Mouse (Mus musculus): ENCODE measurements around the gene Igdcc4. TPM values are rescaled to one million over a fixed set of nuclear protein-coding genes. Genes with fewer than 3 reads are reported as not detected.

Gene Igdcc4
- total RNA-seq, 2 experiments from 2014 or later: 26.4 to 27.3 TPM

DNA sequence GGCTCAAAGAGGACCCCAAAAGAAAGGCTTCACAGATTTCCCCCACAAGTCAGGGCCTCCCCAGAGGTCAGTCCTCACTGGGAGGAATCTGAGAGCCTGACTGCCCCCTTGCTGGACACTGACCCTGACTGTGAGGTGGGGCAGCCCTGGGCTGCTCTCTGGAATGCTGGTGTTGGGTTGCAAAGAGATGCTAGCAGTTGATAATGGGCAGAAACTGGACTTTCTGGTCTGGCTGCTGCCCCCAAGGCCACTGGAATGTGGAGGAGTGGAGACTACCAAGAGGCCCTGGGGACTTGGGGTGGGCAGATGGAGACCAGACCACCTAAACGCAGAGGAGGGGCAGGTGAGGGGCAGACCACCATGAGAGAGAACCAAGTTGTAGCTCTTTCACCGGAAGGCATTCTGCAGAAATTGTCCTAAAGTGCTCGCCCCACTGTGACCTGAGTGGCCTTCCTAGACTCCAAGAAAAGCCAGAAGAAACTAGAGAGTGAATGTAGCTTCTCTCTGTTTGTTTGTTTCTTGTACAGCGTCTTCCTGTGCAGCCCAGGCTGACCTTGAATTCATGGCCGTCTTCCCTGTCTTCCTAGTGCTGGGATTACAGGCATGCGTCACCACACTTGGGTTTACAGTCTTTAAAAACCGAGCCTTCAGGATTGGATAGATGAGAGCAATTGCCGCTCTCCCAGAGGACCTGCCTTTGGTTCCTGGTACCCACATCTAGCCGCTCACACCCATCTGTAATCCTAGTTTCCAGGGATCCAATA is 53.6 kb downstream of the Igdcc4 start:
- no peak for DNase-seq

DNA sequence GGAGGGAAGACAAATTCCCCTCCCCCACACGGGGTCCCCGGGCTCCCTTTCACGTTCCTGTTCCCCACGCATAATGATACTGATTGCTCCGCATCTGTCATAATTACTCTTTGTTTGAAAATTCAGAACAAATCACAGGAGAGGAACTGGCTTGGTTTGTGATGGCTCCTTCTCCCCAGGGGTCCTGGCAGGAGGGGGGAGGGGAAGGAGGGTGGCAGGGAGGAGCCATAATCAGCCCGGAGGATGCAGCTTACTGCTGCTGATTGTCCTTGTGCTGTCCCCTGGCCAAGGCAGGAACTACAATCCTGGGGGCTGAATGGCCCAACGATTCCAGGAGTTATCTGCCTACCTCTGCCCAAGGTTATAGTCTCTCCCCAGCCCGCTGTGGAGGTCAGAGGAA is 55.3 kb downstream of the Igdcc4 start:
- no peak for DNase-seq

DNA sequence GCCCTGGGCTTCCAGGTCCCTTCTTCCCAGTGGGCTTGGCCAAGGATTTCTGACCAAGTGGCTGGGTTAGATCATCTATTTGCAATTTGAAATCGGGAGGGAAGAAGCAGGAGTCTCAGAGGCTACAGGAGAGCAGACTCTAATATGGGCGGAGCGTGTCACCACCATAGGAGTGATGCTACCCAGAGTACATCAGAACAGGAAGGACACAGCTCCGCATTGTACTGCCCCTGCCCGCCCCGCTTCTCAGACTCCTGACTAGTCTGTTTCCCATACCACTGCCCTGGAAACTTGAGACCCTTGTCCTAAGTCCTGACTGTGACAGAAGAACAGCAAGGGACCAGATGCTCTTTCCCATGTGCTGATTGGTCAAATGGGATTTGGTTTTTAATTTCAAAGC is 56.3 kb downstream of the Igdcc4 start:
- no peak for DNase-seq

DNA sequence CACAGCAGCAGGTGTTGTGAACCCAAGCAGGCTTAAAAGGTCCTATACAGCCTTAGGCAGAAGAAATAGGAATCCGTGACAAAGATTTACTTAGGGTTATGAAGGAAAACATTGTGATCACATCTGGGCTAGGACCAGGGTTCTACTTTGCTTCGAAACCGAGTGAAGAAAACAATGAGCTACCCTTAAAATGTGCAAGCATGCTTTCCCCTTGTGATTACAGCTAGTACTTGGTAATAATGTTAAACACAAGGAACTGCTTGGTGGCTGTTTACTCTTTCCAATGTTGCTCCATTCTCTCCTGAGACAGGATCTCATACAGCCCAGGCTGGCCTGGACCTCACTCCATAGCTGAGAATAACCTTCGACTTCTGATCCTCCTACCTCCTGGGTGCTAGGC is 59.9 kb downstream of the Igdcc4 start:
- DNase-seq: no peak

DNA sequence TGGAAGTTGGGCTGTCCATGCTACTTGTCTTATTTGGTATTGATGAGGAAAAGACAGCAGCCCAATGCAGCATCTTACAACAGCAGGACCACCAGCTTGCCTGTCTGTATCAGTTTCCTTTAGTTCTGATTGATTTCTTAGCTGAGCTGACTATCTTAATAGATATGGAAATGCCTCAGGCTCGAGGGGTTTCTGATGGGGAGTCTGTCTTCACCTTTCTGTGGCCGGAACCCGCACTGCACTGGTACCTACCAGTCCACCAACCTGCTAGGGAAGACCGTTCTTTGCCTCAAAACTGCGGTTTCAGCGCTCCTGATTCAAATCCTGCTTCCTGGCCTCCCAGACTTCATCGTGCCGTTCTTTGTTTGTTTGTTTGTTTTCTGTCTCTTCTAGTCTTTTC is 60.6 kb downstream of the Igdcc4 start:
- no peak for DNase-seq

DNA sequence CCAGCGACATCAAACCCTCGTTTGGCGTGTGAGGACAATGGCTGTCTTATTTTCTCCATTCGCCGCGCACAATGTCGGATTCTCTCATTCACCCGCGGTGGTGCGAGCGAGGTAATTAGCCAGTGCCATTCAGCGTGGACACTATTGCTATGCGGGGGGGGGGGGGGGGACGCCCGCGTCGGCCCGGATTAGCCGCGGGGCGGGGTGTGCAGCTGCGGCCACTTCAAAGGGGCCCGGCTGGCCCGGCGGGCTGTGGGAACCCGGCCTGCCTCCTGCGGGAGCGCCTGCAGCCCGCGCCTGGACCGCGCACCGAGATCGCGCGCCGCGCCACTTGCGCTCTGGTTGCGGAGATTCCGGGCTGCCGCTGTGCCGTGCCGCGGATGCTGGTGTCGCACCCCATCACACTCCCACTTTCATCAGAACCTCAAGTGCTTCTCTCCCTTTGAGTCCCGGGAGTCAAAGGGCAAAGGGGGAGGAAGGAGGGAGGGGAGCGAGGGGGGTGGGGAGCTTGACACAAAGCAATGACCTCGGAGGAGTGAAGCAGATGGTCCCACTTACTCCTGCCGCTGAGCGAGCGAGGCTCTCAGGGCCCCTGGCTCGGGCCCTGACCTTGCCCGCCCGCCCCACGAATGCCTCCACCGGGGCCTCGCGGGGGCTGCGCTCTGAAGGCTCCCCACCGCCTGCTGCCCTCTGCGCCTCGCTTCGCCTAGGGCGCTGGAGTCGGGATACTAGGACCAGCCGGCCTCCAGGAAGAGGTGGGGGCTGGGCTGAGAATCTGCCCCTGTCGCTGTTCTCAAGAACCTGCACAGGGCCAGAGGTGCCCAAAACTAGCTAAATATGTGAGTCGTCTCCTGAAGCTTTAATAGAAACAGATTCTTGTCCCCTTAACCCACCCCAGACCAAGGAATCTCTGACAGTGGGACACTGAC is 61.7 kb downstream of the Igdcc4 start:
- DNase-seq: no peak

DNA sequence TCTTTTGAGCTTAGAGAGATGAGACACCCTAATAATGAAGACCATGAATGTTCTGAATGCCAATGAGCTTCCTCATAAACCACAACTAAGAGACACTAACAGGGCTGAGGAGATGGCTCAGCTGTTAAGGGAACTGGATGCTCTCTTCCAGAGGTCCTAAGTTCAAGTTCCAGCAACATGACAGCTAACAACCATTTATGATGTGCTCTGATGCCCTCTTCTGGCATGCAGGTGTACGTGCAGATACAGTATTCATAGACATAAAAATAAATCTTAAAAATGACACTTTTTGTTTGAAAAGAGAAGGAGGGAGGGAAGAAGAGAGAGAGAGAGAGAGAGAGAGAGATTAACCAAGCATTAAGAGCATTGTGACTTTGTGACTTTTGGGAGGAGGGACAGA is 63.6 kb downstream of the Igdcc4 start:
- DNase-seq: no peak

DNA sequence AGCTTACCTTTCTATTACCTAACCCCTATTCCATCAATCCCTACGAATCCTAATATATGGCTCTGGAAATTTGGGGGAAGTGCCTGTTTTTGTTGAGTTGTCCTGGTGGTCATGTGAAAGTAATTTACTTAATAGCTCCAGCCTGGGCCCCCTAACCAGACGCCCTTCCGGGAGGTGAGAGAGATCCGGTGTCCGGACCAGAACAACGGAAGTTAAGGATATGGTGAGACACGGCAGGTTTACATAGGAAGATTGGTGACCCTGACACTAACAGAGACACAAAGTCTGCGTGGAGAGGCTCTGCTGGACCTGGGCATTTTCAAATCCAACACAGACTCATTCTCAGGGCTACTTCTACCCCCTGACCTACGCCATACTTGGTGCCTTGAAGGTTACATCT is 65.1 kb downstream of the Igdcc4 start:
- DNase-seq: no peak

DNA sequence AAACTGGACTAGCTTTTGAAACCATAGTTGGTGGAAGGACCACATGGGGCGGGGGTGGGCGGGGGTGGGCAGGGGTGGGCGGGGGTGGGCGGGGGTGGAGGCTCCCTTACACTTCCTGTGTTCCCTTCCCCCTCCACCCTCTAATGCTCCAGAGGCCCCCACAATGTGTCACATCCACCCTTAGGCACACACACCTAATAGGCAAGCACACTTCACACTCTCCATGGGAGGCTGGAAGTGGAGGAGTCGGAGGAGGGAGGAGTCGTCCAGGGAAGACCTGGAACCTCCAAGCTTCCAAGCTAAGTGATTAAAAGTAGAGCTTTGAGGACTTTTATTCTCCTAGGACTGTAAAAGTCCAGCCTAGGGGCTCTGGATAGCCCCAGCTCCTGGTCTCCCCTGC is 67.2 kb downstream of the Igdcc4 start:
- no peak for DNase-seq

DNA sequence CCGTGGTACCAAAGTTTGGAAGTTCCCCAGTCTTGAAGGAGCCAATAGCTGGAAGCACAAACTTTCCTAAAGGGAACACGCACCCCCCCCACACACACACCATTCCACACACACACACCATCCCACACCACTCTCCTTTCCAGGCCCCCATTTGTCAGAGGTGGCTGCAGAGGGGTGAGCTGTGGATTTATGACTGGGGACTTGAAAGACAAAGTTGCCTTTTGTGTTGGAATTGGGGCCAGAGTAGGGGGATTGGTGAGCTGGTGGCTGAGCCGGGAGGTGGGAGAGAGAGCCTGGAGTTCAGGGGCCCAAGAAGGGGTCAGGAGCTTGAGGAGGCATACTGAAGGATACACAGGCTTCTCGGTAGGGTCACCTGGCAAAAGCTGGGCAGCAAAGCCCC is 67.7 kb downstream of the Igdcc4 start:
- DNase-seq: no peak

DNA sequence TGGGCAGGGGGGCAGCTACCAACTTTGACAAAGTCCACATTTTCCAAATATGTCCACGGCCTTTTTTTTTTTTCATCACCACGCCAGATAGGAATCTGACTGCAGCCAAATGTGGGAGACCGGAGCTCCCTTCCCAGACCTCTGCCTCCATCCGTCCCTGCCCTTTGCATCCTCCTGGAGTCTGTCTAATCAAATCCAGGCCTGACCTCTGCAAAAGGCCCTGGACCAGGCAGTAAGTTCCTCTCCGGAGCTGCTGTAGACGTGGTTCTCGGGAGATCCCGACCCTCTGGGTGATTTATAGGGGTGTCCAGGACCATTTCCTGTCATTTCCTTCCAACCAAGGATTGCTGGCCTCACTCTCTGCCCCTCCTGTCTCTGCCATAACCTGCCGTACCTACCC is 71.4 kb downstream of the Igdcc4 start:
- no peak for DNase-seq

DNA sequence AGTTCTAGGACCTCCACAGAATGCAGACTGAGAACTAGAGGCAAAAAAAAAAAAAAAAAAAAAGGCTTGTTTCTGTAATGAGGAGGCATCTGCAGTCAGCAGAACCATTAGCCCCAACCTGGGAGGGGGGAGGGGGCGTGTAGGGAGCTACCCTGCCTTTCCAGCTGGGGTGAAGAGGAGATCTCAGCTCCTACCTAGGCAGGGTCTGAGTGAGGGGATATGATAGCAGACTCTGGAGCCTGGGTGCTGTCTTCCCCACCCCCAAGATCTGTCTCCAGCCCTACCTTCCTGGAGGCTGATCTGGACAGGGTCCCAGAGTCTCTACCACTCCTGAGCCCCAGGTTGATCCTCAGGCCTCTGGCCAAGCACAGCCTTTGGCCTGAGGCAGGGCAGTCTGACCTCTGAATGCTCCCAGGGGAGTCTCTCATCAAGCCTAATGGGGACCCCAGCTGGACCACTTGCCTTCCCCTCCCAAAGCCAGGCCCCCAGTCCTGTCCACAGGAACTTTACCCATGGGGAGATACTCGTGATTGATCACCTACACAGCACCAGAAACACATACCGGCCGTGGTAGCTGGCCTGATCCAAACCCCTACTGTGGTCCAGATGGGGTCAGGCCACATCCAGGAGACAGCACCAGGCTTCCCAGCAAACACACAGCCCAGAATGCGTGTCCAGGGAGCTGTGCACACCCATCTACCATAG is 74.1 kb downstream of the Igdcc4 start:
- no peak for DNase-seq

DNA sequence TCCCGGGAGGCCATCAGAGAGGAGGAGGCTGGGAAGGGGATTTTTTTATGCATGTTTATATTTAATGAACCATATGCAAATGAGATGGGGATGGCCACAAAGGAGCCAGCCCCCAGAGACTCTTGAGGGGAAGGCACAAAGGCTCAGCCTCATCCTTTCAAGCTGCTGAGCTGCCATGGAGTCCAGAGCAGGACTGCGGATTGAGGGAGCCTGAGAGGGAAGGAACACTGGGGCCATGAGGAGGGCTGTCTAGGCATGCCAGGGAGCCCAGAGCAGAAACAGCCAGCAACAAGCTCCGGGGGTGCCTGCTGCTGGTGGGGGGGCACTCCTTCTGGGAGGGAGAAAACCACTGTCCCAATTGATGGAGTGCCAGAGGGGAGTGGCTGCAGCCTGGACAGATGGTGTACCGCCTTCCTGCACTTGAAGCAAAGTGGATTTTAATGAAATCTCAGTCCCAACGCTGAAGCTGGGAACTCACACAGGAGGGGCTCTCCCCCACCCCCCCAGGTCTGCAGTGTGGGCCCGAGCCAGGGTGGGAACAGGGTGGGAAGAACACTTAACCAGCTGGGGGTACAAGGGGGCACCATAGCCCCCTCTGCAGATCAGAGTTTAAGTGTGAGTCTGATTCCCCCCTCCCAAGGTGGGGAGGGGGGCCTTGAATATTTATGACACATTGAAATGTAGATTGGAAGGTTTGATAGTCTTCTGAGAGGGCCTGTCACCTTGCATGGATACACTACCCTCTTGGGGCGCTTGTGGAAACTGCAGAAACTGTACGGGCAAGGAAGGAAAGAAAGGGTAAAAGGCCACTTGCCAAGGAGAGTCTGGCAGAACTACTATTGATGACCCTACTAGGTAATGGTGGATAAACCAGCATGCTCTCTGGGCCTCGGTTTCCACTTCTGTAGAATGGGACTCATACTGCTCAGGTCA is 74.9 kb downstream of the Igdcc4 start:
- no peak for DNase-seq

DNA sequence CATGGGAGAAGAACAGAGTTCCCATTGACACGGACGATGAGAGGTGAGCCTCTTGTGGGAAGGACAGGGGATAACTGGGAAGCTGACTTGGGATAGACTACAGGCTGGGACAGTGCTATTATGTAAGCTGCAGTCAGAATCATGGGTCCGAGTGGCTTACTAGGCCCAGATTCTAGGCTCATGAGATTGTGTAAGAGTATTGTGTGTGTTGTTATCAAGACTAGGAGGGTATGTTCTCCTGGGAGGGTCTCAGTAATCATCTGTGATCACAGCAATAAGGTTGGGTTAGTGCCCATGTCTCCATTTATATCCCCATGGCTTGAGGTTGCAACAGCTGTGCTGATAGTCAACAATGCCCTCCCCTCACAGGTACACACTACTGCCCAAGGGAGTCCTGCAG is 76.2 kb downstream of the Igdcc4 start:
- DNase-seq: no peak

DNA sequence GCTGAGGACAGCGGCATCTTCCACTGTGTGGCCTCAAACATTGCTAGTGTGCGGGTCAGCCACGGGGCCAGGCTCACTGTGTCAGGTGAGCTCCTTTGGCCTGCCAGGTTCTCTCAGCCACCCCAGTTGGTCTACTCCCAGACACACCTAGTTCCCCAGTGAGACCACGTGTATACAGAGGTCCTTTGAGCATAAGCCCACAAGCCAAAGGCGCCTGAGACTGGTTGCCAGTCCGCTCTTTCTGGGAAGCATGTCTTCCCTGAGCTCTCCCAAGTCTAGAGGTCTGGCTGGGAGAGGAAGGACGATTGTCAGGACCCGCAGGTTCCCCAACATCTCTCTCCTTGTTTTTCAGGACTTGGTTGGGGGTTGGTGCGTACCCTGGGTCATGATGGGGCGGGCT is 76.6 kb downstream of the Igdcc4 start:
- no peak for DNase-seq

DNA sequence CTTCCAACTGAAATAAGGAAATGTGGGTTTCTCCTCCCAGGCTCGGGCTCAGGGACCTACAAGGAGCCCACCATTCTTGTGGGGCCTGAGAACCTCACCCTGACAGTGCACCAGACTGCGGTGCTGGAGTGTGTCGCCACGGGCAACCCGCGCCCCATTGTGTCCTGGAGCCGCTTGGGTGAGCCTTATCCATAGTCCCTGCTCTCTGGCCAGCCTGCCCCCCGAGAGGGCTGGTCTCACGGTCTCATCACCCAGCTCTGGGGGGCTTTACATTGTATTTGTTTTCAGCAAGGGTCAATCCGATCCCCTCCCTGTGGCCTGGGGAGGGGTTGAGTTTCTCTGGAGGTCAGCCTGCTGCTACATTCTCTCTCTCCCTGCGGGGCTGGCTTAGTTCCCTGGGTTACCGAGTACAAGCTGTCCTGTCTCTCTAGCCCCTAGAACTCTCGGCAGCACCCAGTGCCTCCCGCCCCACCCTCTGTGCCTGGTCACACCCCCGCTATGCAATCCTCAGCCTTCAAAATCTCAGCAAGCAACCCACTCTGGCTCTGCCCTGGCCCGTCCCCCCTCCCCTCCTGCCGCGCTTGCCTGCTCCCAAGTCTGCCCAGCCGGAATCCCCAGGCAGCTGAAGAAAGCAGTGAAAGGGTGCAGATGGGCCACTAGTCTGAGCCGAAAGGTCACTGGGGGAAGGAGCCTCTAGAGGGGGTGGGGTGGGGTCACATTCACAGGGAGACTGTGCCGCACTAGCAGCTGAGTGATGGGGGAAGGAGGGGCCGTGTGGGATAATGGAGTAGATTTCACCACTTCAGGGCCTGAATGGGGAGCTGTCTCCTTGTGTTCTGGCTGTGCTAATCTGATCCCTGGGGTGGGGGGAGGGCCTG is 77.3 kb downstream of the Igdcc4 start:
- peak; percentile 73 for DNase-seq

DNA sequence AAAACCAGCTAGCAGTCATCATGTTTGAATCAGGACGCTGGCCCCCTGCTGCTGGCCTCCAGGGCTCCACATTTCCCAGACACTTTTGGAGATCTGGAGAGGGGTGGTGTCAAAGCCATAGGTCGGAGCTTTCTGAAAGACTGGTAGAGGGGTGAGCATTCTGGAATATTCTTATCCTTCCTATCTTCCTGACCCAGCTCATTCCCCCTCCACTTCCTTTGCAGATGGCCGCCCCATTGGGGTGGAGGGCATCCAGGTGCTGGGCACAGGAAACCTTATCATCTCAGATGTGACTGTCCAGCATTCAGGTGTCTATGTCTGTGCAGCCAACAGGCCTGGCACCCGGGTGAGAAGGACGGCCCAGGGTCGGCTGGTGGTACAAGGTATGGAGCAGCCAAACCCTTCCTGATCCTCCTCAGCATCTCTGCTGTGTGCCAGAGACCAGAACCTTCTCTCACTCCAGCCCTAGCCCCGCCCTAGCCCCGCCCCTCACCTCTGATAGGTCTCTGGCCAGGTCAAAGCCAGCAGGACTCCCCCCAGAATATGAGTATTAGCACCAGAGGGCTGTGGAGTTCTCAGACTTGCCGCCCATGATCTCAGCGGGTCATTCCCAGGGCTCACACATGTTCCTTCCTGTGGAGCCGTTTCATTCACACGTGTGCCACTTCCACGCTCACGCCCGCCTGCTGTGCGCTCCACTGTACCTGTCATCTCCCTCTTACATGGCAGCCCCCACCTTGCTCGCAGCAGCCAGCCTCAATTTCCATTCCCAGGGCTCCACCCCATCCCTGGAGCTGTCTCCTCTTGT is 78.7 kb downstream of the Igdcc4 start:
- no peak for DNase-seq
